Mouse (Mus musculus) lung, adult 2 months (tissue): ENCODE data around the gene Ptprr.

Experiments
- CTCF ChIP-seq: fragments of 200-500 bp; IDR thresholded peaks from 2 replicates; pipeline ENCODE4 v1.5.1; 2011; ENCODE audit warnings: mild to moderate bottlenecking, low read length, control low read depth; ENCODE audit not compliant: insufficient read depth
- POLR2A ChIP-seq: fragments of 200-500 bp; IDR thresholded peaks from 2 replicates; pipeline ENCODE4 v1.6.1; 2011; ENCODE audit warnings: low read depth, mild to moderate bottlenecking, control low read depth, low read length, borderline replicate concordance; ENCODE audit errors: extremely low read depth

DNA sequence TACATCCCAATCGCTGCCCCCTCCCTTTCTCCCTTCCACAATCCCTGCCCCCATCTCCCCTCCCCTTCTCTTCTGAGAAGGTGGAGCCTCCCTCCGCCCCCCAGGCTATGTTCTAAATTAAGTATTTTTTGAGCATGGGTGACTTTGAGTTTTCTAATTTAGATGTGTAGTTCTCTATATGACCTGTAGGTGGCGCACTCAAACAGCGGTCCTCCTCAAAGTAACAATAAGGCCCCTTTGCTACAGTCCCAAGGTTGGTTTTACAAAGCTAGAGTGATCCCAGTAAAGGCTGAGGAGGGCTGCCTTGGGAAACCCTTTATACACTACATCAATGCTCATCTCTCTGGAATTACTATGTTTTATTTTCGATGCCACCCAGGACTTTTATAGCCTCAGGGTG, 181.0 kb downstream of the Ptprr start:
- TF ChIP-seq CTCF: peak; percentile 43
- no peak for TF ChIP-seq POLR2A
